10 mouse cellular contexts compared by ENCODE assay signal in the genomic region with DNA sequence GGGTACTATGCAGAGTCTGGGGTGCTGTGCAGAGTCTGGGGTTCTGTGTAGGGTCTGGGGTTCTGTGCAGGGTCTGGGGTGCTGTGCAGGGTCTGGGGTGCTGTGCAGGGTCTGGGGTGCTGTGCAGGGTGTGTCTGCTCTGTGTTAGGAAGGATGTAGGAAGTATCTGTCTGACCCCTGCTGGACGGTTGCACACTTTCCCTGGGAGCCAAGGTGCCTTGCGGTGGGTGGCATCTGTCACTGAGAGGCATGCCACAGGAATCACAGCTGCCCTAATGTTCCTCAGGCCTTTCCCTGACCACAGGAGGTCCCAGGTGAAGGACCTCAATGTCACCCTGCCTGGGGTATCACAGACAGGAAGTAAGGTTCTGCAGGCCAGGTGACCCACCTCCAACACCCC.
DNase-seq lines count a peak whose midpoint lies in the region; ATAC-seq and TF ChIP-seq lines count a peak whose summit lies in the region.
"Had no signal": no experiment of that assay in that cellular context is flagged by ENCODE, and none has a peak within 500 bp of the region (broad histone marks: within the 10 kb centered on the region; RNA-seq: fewer than 3 reads in every experiment).

No protein-coding gene starts in this region.

- no peak overlapping the region for H3K27ac ChIP-seq in kidney, adult 2 months (ENCODE audit: insufficient read depth, low read depth, low read length)
- no peak overlapping the region for H3K27ac ChIP-seq in kidney, embryonic 15.5 days

- no peak for TF ChIP-seq POLR2A in kidney, adult 2 months (IDR thresholded peaks at IDR 0.05; ENCODE audit: low read depth, low read length)

- no peak for ATAC-seq in kidney, embryonic 15.5 days (replicated peaks; ENCODE audit: low FRiP score)
- no peak for ATAC-seq in G1E (ENCODE audit: extremely low read depth, insufficient number of reproducible peaks, low FRiP score, poor library complexity, severe bottlenecking)
- ATAC-seq in megakaryocyte progenitor cell, adult 5-6 weeks (replicated peaks; ENCODE audit: poor library complexity), result peak; percentile 27

- no peaks in the 10 kb centered on the region for H3K27me3 ChIP-seq in kidney, adult 2 months (replicated peaks; ENCODE audit: control insufficient read depth, insufficient read depth, low read length)
- no peaks in the 10 kb centered on the region for H3K27me3 ChIP-seq in kidney, embryonic 15.5 days
- peaks cover 24% of the 10 kb centered on the region for H3K27me3 ChIP-seq in G1E (ENCODE audit: insufficient read depth, low read length)
- H3K27me3 ChIP-seq: heart, embryonic 15.5 days had no signal

- peak; percentile 36; the same call in 1 of the 2 replicates for TF ChIP-seq CTCF in kidney, adult 2 months (conservative IDR thresholded peaks at IDR 0.05; ENCODE audit: insufficient read depth, insufficient read length, low read depth, low read length)
- TF ChIP-seq CTCF in G1E (IDR thresholded peaks at IDR 0.05; ENCODE audit: low read depth, low read length), result peak; percentile 15; the same call in 1 of the 2 replicates

- H3K36me3 ChIP-seq in kidney, adult 2 months (ENCODE audit: control insufficient read depth, insufficient read depth, low read length), result no peaks in the 10 kb centered on the region
- H3K36me3 ChIP-seq in kidney, embryonic 15.5 days, result no peaks in the 10 kb centered on the region
- H3K36me3 ChIP-seq in G1E (replicated peaks), result peaks cover 55% of the 10 kb centered on the region
- H3K36me3 ChIP-seq: heart, embryonic 15.5 days had no signal

- H3K4me2 ChIP-seq in kidney, embryonic 15.5 days, result no peak overlapping the region
- H3K4me2 ChIP-seq: heart, embryonic 15.5 days had no signal

- H3K9me3 ChIP-seq in kidney, embryonic 15.5 days (replicated peaks), result no peaks in the 10 kb centered on the region
- H3K9me3 ChIP-seq in G1E (replicated peaks), result no peaks in the 10 kb centered on the region
- H3K9me3 ChIP-seq: heart, embryonic 15.5 days had no signal

- no peak overlapping the region for H3K4me3 ChIP-seq in kidney, adult 2 months (ENCODE audit: insufficient read depth, low read depth, low read length)
- no peak overlapping the region for H3K4me3 ChIP-seq in kidney, embryonic 15.5 days (replicated peaks)
- H3K4me3 ChIP-seq in G1E (ENCODE audit: low read depth, low read length), result no peak overlapping the region
- H3K4me3 ChIP-seq: heart, embryonic 15.5 days had no signal

- DNase-seq in kidney, adult 2 months, result no peak
- DNase-seq in CD4-positive helper T cell, adult 2 months (ENCODE audit: low read depth, low spot score), result peak; percentile 23
- DNase-seq in G1E (ENCODE audit: low spot score), result no peak
- DNase-seq in adrenal gland, postnatal 10 days, result no peak
- DNase-seq in kidney, postnatal 25 days, result no peak
- DNase-seq: layer of hippocampus, adult 9-11 months; right cerebral cortex, postnatal 25 days had no signal

- H3K4me1 ChIP-seq in kidney, adult 2 months (ENCODE audit: control insufficient read depth, insufficient read depth, low read length), result peaks cover 30% of the 10 kb centered on the region
- peaks cover 87% of the 10 kb centered on the region for H3K4me1 ChIP-seq in kidney, embryonic 15.5 days
- H3K4me1 ChIP-seq in G1E (ENCODE audit: insufficient read depth, low read depth, low read length), result peaks cover 93% of the 10 kb centered on the region

- WGBS in kidney, adult 2 months, result 65% methylated on average over 2 of the region's 2 CpGs
- 40% methylated on average over 2 of the region's 2 CpGs for WGBS in kidney, embryonic 15.5 days

- H3K9ac ChIP-seq in kidney, embryonic 15.5 days, result no peak overlapping the region
